Mouse (Mus musculus): ENCODE measurements around the gene Tusc2.
"Not testable (repeated sequence)": the region's sequence is repeated elsewhere in the genome, so short reads cannot be mapped to it uniquely, and the experiment has no call there.

Gene Tusc2

DNA sequence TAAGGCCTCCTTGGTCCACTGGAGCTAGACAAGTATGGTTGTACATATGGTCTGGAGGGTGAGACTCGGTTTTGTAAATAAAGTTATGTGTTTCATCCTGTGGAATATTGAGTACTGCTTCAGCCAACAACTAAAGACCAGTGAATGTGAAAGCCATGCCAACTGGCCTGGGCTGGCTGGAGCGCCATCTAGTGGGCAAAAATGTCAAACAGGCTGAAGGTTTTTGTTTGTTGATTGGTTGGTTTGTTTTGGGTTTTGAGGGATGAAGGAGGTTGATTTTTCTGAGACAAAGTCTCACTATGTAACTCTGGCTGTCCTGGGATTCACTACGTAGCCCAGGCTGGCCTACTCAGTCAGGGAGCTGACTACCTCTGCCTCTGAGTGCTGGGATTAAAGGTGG lies 17.5 kb upstream of the Tusc2 start:
- peak; percentile 86 for DNase-seq

DNA sequence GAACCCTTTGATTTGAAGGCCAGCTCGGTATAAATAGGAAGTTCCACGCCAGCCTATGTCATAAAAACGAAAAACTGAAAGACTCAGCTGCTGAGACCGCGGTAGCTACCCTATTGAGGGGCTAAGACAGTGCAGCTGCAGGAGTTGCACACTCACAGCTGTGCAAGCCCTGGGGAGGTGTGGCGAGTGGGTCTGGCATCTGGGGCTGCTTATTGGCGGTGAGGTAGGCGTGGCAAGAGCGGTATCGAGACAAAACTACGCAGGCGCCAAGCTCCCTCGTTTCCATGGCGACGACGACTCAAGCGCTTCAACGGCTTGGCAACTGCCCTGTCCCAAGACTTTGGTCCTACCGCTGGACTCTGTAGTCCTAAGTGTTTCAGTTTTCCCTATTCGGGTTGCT lies 16.0 kb upstream of the Tusc2 start, which contains the start of gene Zmynd10:
TSS of gene Zmynd10 (plus strand) at position 273 of the 400 bp plus-strand sequence.
- DNase-seq: peak; percentile 96

DNA sequence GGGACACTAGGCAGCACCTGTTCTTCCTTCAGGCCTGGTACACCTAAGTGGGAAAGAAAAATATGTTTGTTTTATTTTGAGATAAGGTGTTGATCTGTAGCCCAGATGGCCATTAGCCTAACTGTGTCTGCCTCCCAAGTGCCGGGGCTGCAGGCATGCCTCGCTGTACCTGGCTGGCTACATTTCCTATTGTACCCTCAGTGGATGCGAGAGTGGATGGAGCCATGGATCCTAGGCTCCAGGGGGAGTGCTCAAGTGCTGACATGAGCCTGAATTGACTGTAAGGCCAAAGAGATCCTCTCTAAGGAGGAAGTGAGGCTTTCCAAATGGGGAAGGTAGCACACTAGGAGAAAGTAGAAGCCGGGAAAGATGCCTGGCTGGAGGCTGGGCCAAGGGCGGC lies 15.1 kb upstream of the Tusc2 start:
- no peak for DNase-seq

DNA sequence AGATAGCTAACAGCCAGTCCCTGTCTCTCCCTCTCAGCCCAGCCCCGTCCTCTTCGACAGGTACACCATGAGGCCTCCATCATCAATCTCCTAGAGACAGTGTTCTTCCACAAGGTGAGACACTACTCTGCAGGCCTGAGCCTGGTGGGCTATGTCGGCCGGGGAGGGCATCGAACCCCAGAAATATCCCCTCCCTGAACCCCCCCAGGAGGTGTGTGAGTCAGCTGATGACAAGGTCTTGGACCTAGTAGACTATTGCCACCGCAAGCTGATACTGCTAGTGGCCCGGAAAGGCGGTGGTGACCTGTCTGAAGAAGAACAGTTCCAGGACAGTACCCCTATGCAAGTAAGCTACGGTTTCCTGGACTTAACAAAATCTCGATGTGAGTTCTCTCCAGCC lies 14.2 kb upstream of the Tusc2 start:
- DNase-seq: no peak

DNA sequence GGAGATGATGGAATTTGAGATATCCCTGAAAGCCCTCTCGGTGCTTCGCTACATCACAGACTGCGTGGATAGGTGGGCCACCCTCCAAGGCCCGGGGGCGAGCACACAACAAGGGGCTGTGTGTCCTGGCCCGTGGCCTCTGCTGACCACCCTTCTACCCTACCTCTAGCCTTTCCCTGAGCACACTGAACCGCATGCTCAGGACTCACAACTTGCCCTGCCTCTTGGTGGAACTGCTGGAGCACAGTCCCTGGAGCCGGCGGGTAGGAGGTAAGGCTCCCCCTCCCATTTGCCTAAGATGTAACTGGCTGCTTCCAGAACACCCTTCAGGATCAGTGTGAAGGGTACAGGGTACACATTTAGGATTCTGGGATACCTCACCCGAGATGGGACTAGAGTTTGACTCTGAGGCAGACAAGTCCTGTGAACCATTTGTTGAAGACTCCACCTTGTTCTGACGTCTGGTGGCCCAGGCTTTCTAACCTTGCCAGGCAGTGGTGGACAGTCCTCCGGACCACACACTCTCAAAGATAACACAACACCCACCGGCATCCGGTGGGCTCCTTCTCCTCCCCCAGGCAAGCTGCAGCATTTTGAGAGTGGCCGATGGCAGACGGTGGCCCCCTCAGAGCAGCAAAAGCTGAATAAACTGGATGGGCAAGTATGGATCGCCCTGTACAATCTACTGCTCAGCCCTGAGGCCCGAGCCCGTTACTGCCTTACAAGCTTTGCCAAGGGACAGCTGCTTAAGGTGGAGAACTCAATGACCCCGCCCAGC lies 13.6 kb upstream of the Tusc2 start:
- DNase-seq: no peak

DNA sequence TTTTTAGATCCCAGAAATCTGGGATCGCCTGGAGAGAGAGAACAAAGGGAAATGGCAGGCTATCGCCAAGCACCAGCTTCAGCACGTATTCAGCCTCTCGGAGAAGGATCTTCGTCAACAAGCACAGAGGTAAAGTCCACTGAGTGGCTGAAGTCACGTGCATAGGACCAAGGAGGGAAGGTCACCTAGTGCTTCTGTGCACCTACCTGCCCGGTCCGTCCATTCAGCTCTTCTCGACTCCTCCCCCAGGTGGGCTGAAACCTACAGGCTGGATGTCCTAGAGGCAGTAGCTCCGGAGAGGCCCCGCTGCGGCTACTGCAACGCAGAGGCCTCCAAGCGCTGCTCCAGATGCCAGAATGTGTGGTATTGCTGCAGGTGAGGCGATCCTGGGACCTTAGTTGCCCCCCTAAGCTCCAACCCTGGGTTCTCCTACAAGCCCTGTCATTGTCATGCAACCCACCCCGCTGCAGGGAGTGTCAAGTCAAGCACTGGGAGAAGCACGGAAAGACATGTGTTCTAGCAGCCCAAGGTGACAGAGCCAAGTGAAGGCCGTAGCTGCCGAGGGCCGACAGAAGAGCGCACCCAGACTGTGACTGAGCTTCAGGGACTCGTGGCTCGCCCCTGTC lies 12.5 kb upstream of the Tusc2 start:
- DNase-seq: peak; percentile 74

DNA sequence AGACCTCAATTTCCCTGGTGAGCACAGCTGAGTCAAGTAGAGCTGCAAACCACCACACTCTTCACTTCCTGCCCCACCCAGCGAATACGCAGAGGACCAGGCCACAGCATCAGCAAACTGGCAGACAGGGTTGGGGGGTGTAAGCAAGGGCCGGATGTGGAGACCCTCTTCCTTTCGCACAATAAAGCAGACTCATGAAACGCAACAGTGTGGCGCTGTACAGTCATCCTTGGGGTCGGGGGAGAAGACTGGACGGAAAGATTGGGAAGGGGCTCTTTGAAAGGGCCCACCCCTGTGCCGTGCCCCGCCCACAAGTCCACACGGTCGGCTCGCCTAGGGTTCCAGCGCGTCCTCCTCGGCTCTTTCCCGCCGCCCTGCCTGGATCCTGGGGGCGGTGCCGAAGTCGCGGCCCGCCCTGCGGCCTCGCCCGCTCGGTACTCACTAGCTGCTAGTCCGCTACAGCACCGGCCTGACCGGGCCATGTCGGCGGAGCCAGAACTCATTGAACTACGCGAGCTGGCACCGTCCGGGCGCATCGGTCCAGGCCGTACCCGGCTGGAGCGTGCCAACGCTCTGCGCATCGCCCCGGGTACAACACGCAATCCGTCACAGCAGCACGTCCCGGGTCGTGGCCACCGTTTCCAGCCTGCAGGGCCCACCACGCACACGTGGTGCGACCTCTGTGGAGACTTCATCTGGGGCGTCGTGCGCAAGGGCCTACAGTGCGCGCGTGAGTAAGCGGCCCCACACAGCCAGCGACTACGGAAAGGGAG lies 11.8 kb upstream of the Tusc2 start, which contains the start of gene Rassf1:
TSS of gene Rassf1 (plus strand) at position 439 of the 773 bp plus-strand sequence.
- peak; percentile 75 for DNase-seq

DNA sequence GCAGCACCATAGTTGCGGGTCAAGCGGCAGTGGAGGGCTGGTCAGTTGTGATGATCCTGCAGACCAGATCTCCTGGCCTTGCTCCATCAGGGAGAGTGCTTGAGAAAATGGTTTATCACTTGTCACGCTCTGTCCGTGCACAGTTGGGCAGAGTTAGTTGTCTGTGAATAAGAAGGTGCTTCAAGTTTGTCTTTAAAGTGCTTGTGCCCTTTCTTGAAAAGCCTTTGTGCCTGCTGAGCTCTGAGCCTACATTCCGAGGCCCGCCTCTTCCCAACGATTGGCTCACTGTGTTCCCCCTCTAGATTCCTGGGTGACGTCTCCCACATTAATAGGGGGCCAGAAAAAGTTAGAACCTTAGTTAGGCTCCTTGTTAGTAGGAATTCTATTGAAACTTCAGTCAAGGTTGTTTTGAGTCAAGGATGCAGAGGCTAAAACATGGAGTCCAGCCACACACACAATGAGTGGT lies 11.1 kb upstream of the Tusc2 start:
- no peak for DNase-seq

DNA sequence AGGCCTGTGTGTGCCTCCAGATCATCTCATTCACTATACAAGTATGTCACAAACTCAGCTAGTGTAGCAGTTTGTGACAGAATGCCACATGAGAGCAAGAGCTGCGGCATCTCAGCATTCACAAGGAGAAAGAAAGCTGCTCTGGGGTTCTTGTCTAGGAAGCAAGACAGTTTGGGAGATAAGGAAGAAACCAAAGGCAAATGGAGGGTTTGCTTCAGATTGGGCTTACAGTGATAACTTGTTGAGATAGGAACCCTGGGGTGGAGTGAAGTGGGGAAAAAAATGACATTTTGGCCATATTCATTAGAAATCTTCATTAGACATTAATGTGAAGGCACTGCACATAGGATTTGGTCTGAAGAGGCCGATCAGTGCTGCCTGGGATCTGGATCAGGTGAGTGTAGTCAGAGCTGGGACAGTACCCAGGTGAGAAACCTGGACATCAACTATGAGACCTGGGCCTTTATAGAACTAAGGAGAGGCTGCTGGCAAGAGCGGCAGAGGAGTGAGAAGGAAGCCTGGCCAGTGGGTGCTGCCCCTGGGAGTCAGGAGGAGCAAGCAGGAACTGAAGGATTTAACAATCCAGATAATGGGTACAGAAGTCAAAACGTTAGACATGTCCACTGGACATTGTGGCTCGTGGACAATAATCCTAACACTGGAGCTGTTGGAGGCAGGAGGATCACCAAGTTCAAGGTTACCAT lies 10.2 kb upstream of the Tusc2 start:
- DNase-seq: no peak

DNA sequence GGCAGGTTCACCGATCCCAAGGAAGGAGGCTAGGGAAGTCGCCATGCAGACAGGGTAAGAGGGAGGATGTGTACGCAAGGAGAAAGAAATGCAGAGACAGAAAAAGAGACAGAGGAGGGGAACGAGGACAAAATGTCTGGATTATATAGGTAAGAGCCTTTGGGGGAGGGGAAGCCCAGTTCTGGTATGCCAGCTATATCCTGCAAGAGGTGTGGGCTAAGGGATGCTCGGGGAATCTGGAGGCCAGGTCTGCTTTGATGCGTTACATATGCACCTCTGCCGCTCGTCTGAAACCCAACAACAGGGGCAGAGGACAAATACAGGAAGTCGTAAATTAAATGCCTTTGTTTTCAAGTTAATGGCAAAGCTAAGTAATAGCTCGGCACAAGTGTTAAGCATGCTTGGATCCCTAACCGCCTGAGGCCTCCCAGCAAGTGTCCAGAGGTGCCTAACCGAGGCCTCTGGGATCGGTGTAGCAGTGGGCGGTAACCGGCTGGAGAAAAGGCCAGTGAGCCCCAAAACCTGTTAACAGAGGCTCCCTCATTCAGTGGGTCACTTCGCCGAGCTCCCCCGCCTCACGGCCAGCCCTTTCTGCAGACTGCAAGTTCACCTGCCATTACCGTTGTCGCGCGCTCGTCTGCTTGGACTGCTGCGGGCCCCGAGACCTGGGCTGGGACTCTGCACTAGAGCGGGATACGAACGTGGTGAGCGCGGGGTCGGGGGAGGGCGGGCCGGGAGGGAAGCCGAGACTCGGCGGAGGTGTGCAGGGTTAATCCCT lies 9.3 kb upstream of the Tusc2 start:
- DNase-seq: no peak

DNA sequence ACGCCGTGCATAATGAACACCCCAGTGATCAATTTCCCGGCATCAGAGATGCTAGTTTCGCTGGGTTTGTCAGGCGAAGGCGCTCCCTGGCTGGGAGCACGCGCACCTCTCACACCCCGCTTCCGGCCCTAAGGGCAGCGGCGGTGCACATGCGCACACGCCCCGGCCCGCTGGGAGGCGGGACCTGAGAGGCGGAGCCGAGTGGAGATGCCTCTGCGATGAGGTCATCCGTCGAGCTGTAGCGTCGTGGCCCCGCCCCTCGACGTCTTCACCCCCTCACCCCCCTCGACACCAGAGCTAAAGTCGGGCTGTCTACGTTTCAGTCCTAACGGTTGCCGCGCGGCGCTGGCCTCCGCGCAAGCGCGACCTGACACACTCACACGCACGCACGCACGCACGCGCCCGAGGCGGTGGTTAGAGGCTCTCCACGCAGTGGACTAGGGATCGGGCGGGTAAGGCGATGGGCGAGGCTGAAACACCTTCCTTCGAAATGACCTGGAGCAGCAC lies 8.7 kb upstream of the Tusc2 start:
- DNase-seq: peak; percentile 96

DNA sequence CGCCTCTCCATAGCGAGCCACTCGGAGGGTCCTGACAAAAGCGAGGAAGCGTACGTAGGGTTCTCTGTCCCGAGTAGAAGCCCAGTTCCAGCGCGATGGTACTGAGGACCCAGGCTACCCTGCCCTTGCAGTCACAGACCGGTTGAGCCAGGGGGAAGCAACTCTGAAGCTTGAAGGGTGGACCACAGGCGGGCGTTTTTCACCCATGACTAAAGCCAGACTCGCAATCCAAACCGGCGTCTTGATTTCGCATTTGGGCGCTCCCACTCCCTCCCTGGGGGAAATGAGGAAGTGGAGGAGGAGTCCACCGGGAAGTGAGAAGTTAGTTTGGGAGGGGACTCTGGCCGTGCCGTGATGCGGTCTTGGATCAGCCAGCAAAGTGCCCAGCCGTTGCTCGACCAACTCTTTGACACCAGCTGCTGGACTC lies 8.0 kb upstream of the Tusc2 start:
- peak; percentile 87 for DNase-seq

DNA sequence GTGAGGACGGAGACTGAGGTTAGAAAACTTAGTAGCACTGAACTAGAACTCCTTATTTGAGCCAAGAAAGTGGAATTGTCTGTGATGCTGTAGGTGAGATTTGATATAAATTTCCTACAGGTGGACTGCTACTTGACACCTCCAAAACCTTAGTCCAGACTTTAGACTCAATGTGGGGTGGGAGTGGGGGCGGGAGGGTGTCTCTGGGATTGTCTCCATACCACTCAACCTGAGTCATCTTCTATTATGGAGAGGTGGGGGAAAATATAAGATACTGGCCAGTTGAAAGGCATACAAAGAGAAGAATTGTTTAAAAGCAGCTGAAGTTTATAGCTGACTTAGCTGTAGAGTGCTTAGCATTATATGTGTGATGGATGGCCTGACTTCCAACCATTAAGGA lies 7.4 kb upstream of the Tusc2 start:
- no peak for DNase-seq

DNA sequence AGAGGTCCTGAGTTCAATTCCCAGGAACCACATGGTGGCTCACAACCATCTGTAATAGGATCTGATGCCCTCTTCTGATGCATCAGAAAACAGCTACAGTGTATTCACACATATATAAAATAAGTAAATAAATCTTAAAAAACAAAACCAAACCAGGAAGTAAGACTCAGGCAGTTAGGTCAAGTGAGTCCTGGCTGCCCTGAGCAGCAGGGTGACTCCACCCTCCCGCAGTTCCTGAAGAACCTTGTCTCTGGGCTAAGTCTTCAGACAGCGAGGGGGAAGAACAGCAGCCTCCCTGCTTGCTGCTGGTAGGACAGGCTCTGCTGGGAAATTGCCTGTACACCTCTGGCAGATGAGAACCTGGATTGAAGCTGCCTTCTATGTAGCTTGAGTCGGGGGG lies 6.7 kb upstream of the Tusc2 start:
- DNase-seq: no peak

DNA sequence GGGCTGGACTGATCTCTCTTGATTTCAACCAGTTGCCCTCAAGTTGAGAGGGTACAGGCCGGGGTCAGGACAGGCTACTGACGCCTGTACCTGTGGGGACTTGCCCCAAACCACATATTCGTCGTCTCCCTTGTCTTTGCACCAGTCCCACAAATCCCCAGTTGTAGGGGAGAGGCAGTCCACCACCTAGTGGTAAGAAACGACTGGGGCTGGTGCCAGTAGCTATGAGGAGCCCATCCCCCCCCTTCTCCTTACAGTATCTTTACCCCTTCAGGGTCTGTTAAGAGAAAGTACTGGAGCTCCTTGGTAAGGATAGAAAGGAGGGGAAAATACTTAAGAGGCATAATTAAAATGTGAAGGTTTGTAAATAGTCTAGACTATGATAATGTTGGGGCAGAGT lies 2.5 kb downstream of the Tusc2 start:
- DNase-seq: not testable (repeated sequence)

DNA sequence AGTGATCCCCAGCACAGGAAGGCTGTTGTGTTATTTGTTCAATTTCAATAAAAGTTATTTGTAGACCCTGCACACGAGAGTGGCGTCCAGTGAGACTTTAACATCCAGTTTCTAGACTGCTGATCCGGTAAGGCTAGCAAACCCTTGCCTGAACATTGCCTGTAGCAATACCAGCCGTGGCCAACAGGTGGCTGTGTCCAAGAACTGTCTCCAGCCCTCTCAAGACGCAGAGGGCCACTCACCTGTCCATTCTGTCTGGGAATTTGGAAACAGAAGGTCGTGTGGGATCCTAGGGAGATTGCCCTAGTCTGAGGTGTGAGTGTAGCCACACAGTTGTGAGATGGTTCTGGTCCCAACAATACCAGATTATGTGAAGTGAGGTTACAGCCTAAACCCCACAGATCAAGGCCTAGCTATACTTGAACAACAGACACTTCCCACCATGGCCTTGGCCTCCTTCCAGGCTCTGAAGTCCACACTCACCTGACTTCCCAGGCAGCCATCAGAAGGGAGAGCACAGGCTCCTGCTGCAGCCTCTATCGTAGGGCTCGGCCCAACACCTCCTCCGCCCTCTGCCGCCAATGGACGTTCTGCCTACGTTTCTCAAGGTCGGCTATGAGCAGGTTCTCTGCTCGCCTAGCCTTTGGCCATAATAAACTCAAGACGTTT lies 3.1 kb downstream of the Tusc2 start:
- DNase-seq: peak; percentile 97

DNA sequence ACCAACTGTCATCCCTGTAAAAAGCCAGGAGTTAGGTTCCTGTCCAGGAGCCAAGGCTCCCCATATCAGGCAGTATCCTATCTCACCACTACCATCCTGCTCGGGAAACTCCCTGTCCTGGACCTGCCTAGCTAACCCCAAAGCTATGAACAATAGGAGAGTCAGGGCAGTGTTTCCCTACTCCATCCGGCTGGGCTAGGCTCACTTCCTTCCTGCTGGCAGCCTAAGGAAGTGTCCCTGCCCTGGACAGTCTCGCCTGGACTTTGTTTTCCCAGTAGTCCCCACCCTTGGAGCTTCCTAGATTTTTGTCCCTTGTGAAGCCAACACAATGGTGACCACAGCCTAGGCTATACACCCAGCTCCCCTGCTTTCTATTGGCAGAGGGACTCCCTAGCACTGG lies 3.8 kb downstream of the Tusc2 start:
- DNase-seq: peak; percentile 88

DNA sequence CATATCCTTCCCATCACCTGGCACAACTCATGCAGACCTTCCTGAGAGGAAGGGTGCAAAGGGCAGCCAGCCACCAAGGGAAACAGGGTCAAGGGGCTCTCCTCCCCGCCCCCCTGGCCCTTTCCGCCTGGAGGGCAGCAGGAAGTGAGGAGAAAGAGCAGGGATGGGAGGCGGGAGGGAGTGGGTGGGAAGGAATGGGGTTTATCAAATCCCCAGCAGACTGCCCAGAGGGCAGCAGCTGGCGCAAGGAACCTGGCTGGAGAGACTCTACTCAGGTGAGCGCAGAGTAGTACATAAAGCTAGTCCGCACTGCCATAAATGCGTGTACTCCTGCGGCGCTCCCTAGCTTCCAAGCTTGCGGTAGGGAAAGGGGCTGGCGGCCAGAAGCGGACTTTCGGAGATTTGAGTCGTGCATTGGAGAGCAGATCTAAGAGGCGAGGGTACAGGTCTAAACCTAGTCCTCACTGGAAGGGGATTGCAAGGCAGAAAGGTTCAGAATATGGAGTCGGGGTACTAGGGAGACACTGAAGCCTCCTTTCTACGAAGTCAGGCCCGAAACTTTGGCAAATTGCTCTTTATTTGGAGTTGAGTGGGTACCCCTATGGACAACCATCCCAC lies 4.8 kb downstream of the Tusc2 start, which contains the start of gene Hyal2:
TSS of gene Hyal2 (plus strand) at position 244 of the 618 bp plus-strand sequence.
- peak; percentile 78 for DNase-seq

DNA sequence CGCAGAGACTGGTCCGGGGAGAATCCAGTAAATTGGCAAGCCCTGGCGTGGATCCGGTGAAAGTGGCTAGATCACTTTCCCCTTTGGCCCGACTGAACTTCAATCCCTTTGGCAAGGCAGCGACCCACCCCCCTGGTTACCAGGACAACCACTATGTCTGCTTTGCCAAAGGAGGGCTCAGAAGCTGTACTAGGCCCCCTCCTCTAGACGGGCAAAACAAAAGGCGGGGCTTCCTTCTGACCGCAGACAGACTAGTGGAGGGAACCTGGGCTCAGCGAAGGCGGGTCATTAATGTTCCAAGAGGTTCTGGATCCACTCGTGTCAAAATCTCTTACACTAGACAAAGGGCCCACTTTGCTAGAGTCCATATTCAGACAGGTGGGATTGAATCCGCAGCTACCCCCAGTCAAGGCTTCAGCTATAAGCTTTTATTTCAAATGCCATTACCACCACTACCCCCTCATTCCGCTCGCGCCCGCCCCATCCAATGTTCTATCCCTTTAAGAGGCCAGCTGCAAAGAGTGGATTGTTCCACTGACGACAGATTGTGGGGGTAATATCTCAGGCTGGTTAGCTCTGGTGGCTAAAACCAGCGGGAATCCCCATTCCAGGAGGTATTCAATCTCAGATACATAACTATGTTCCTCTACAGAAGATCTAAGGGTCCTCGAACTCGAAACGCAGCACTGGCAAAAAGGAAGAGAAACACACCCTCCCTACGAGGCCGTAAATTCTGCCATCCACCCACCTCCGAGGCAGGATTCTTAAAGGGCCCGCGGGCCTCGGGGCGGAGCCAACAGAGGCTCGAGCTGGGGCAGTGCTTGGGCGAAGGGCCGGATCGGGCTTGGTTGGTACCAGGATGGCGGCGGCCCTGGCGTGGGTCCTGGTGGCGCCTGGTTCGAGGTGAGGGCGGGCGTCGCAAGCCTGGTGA lies 5.5 kb downstream of the Tusc2 start:
- peak; percentile 93 for DNase-seq
